Mouse (Mus musculus): ENCODE data around the gene Gadd45gip1.

The Gadd45gip1 gene

GRCm38 (mm10) chr8:84831490-84831889, at the start of gene Gadd45gip1:
Gadd45gip1 (plus strand) TSS chr8:84831522.
- peak; percentile 83 to 86 for DNase-seq

GRCm38 (mm10) chr8:84781686-84782505, 49.4 kb upstream of the Gadd45gip1 start:
- DNase-seq: no peak

GRCm38 (mm10) chr8:84782680-84783079, 48.6 kb upstream of the Gadd45gip1 start:
- DNase-seq: no peak

- DNase-seq: no peak
Measured at GRCm38 (mm10) chr8:84783198-84783918, 48.0 kb upstream of the Gadd45gip1 start.

GRCm38 (mm10) chr8:84783919-84784581, 47.3 kb upstream of the Gadd45gip1 start:
- no peak for DNase-seq

GRCm38 (mm10) chr8:84784681-84785505, 46.4 kb upstream of the Gadd45gip1 start:
- DNase-seq: no peak

- DNase-seq: no peak
Measured at GRCm38 (mm10) chr8:84785506-84785755, 45.9 kb upstream of the Gadd45gip1 start.

- DNase-seq: no peak
Measured at GRCm38 (mm10) chr8:84785756-84786677, 45.3 kb upstream of the Gadd45gip1 start.

GRCm38 (mm10) chr8:84786801-84787467, 44.4 kb upstream of the Gadd45gip1 start:
- no peak for DNase-seq

GRCm38 (mm10) chr8:84787523-84788302, 43.6 kb upstream of the Gadd45gip1 start:
- DNase-seq: no peak

- DNase-seq: no peak
Measured at GRCm38 (mm10) chr8:84788896-84789295, 42.4 kb upstream of the Gadd45gip1 start.

- no peak for DNase-seq
Measured at GRCm38 (mm10) chr8:84789345-84789744, 42.0 kb upstream of the Gadd45gip1 start.

GRCm38 (mm10) chr8:84789855-84790486, 41.4 kb upstream of the Gadd45gip1 start:
- no peak for DNase-seq

GRCm38 (mm10) chr8:84790537-84790936, 40.8 kb upstream of the Gadd45gip1 start:
- no peak for DNase-seq

GRCm38 (mm10) chr8:84792429-84792947, 38.8 kb upstream of the Gadd45gip1 start:
- DNase-seq: no peak

- no peak for DNase-seq
Measured at GRCm38 (mm10) chr8:84793134-84793533, 38.2 kb upstream of the Gadd45gip1 start.

- no peak for DNase-seq
Measured at GRCm38 (mm10) chr8:84793791-84794485, 37.4 kb upstream of the Gadd45gip1 start.

GRCm38 (mm10) chr8:84794486-84794885, 36.8 kb upstream of the Gadd45gip1 start:
- no peak for DNase-seq

GRCm38 (mm10) chr8:84797256-84797797, 34.0 kb upstream of the Gadd45gip1 start:
- DNase-seq: no peak
